Mouse (Mus musculus): ENCODE data around the gene Npcd. TPM values are rescaled to one million over a fixed set of nuclear protein-coding genes. Genes with fewer than 3 reads are reported as not detected.
"Not testable (repeated sequence)": the region's sequence is repeated elsewhere in the genome, so short reads cannot be mapped to it uniquely, and the experiment has no call there.

The Npcd gene
- polyA plus RNA-seq, 1 experiment from 2014 or later = 0.22 TPM

- no peak overlapping the region for H3K4me2 ChIP-seq (replicated peaks; ENCODE audit: low read depth, low read length)
- 84% methylated on average over 9 of the region's 9 CpGs for WGBS
- no peak for ATAC-seq (ENCODE audit: low FRiP score, low TSS enrichment)
- H3K27ac ChIP-seq (ENCODE audit: low read depth, low read length) = no peak overlapping the region
- peaks cover 44% of the 10 kb centered on the region for H3K36me3 ChIP-seq (ENCODE audit: control insufficient read depth, insufficient read depth, low read length)
- H3K4me3 ChIP-seq (ENCODE audit: low read length) = no peak overlapping the region
- no peaks in the 10 kb centered on the region for H3K27me3 ChIP-seq (ENCODE audit: control insufficient read depth, insufficient read depth, low read length)
- no peak overlapping the region for H3K9ac ChIP-seq (ENCODE audit: low read depth, low read length)
- H3K9me3 ChIP-seq (ENCODE audit: control insufficient read depth, low read length) = no peaks in the 10 kb centered on the region
- peaks cover 35% of the 10 kb centered on the region for H3K4me1 ChIP-seq (ENCODE audit: control insufficient read depth, insufficient read depth, low read length)
These were observed 7.7 kb downstream of the Npcd start for GRCm38 (mm10) chr15:79826221-79826935.

GRCm38 (mm10) chr15:79825146-79825825, 8.8 kb downstream of the Npcd start:
- no peak for ATAC-seq (ENCODE audit: low FRiP score, low TSS enrichment)
- no peaks in the 10 kb centered on the region for H3K9me3 ChIP-seq (ENCODE audit: control insufficient read depth, low read length)
- H3K36me3 ChIP-seq (ENCODE audit: control insufficient read depth, insufficient read depth, low read length) = peaks cover 41% of the 10 kb centered on the region
- 63% methylated on average over 14 of the region's 14 CpGs for WGBS
- no peak overlapping the region for H3K4me3 ChIP-seq (ENCODE audit: low read length)
- H3K27ac ChIP-seq (ENCODE audit: low read depth, low read length) = no peak overlapping the region
- peaks cover 35% of the 10 kb centered on the region for H3K4me1 ChIP-seq (ENCODE audit: control insufficient read depth, insufficient read depth, low read length)
- no peak overlapping the region for H3K9ac ChIP-seq (ENCODE audit: low read depth, low read length)
- no peaks in the 10 kb centered on the region for H3K27me3 ChIP-seq (ENCODE audit: control insufficient read depth, insufficient read depth, low read length)
- H3K4me2 ChIP-seq (replicated peaks; ENCODE audit: low read depth, low read length) = no peak overlapping the region

- no peak overlapping the region for H3K4me3 ChIP-seq (ENCODE audit: low read length)
- peaks cover 21% of the 10 kb centered on the region for H3K4me1 ChIP-seq (ENCODE audit: control insufficient read depth, insufficient read depth, low read length)
- H3K27ac ChIP-seq (ENCODE audit: low read depth, low read length) = no peak overlapping the region
- no peaks in the 10 kb centered on the region for H3K27me3 ChIP-seq (ENCODE audit: control insufficient read depth, insufficient read depth, low read length)
- no peak for ATAC-seq (ENCODE audit: low FRiP score, low TSS enrichment)
- H3K36me3 ChIP-seq (ENCODE audit: control insufficient read depth, insufficient read depth, low read length) = peaks cover 37% of the 10 kb centered on the region
- no peaks in the 10 kb centered on the region for H3K9me3 ChIP-seq (ENCODE audit: control insufficient read depth, low read length)
- 68% methylated on average over 19 of the region's 19 CpGs for WGBS
- H3K9ac ChIP-seq (ENCODE audit: low read depth, low read length) = no peak overlapping the region
- no peak overlapping the region for H3K4me2 ChIP-seq (replicated peaks; ENCODE audit: low read depth, low read length)
These were observed 10.3 kb downstream of the Npcd start for GRCm38 (mm10) chr15:79823588-79824280.

- WGBS = 57% methylated on average over 13 of the region's 13 CpGs
- H3K9me3 ChIP-seq (ENCODE audit: control insufficient read depth, low read length) = no peaks in the 10 kb centered on the region
- peaks cover 28% of the 10 kb centered on the region for H3K36me3 ChIP-seq (ENCODE audit: control insufficient read depth, insufficient read depth, low read length)
- H3K27ac ChIP-seq (ENCODE audit: low read depth, low read length) = no peak overlapping the region
- no peaks in the 10 kb centered on the region for H3K27me3 ChIP-seq (ENCODE audit: control insufficient read depth, insufficient read depth, low read length)
- H3K4me2 ChIP-seq (replicated peaks; ENCODE audit: low read depth, low read length) = no peak overlapping the region
- no peak overlapping the region for H3K4me3 ChIP-seq (ENCODE audit: low read length)
- H3K4me1 ChIP-seq (ENCODE audit: control insufficient read depth, insufficient read depth, low read length) = peaks cover 14% of the 10 kb centered on the region
- ATAC-seq (ENCODE audit: low FRiP score, low TSS enrichment) = no peak
- H3K9ac ChIP-seq (ENCODE audit: low read depth, low read length) = no peak overlapping the region
These were observed 11.5 kb downstream of the Npcd start for GRCm38 (mm10) chr15:79822265-79823199.

- H3K36me3 ChIP-seq (ENCODE audit: control insufficient read depth, insufficient read depth, low read length) = peaks cover 7% of the 10 kb centered on the region
- no peaks in the 10 kb centered on the region for H3K9me3 ChIP-seq (ENCODE audit: control insufficient read depth, low read length)
- no peak overlapping the region for H3K27ac ChIP-seq (ENCODE audit: low read depth, low read length)
- peaks cover 9% of the 10 kb centered on the region for H3K4me1 ChIP-seq (ENCODE audit: control insufficient read depth, insufficient read depth, low read length)
- H3K4me2 ChIP-seq (replicated peaks; ENCODE audit: low read depth, low read length) = no peak overlapping the region
- 91% methylated on average over 4 of the region's 4 CpGs for WGBS
- H3K9ac ChIP-seq (ENCODE audit: low read depth, low read length) = no peak overlapping the region
- no peak overlapping the region for H3K4me3 ChIP-seq (ENCODE audit: low read length)
- no peaks in the 10 kb centered on the region for H3K27me3 ChIP-seq (ENCODE audit: control insufficient read depth, insufficient read depth, low read length)
- no peak for ATAC-seq (ENCODE audit: low FRiP score, low TSS enrichment)
These were observed 15.7 kb downstream of the Npcd start for GRCm38 (mm10) chr15:79818325-79818724.

GRCm38 (mm10) chr15:79813666-79814258, 20.3 kb downstream of the Npcd start:
- no peak overlapping the region for H3K27ac ChIP-seq (ENCODE audit: low read depth, low read length)
- no peaks in the 10 kb centered on the region for H3K9me3 ChIP-seq (ENCODE audit: control insufficient read depth, low read length)
- 40% methylated on average over 8 of the region's 8 CpGs for WGBS
- 0 out of 2 replicates have a peak, but pooled peaks cover 5% of the 10 kb centered on the region for H3K27me3 ChIP-seq (ENCODE audit: control insufficient read depth, insufficient read depth, low read length)
- no peak overlapping the region for H3K4me2 ChIP-seq (replicated peaks; ENCODE audit: low read depth, low read length)
- ATAC-seq (ENCODE audit: low FRiP score, low TSS enrichment) = no peak
- H3K4me1 ChIP-seq (ENCODE audit: control insufficient read depth, insufficient read depth, low read length) = no peaks in the 10 kb centered on the region
- no peak overlapping the region for H3K4me3 ChIP-seq (ENCODE audit: low read length)
- H3K36me3 ChIP-seq (ENCODE audit: control insufficient read depth, insufficient read depth, low read length) = no peaks in the 10 kb centered on the region
- H3K9ac ChIP-seq (ENCODE audit: low read depth, low read length) = no peak overlapping the region

- 81% methylated on average over 2 of the region's 2 CpGs for WGBS
- H3K4me2 ChIP-seq (replicated peaks; ENCODE audit: low read depth, low read length); ATAC-seq (ENCODE audit: low FRiP score, low TSS enrichment); H3K4me3 ChIP-seq (ENCODE audit: low read length); H3K27ac ChIP-seq (ENCODE audit: low read depth, low read length); H3K9ac ChIP-seq (ENCODE audit: low read depth, low read length); H3K4me1 ChIP-seq (ENCODE audit: control insufficient read depth, insufficient read depth, low read length); H3K27me3 ChIP-seq (ENCODE audit: control insufficient read depth, insufficient read depth, low read length); H3K9me3 ChIP-seq (ENCODE audit: control insufficient read depth, low read length); H3K36me3 ChIP-seq (ENCODE audit: control insufficient read depth, insufficient read depth, low read length): not testable (repeated sequence)
These were observed 21.2 kb downstream of the Npcd start for GRCm38 (mm10) chr15:79812840-79813239.

- H3K9me3 ChIP-seq (ENCODE audit: control insufficient read depth, low read length) = no peaks in the 10 kb centered on the region
- H3K36me3 ChIP-seq (ENCODE audit: control insufficient read depth, insufficient read depth, low read length) = no peaks in the 10 kb centered on the region
- 70% methylated on average over 4 of the region's 4 CpGs for WGBS
- no peaks in the 10 kb centered on the region for H3K4me1 ChIP-seq (ENCODE audit: control insufficient read depth, insufficient read depth, low read length)
- H3K9ac ChIP-seq (ENCODE audit: low read depth, low read length) = no peak overlapping the region
- no peak overlapping the region for H3K4me2 ChIP-seq (replicated peaks; ENCODE audit: low read depth, low read length)
- peaks cover 22% of the 10 kb centered on the region for H3K27me3 ChIP-seq (ENCODE audit: control insufficient read depth, insufficient read depth, low read length)
- ATAC-seq (ENCODE audit: low FRiP score, low TSS enrichment) = no peak
- no peak overlapping the region for H3K4me3 ChIP-seq (ENCODE audit: low read length)
- no peak overlapping the region for H3K27ac ChIP-seq (ENCODE audit: low read depth, low read length)
These were observed 23.0 kb downstream of the Npcd start for GRCm38 (mm10) chr15:79810997-79811396.
